Mouse (Mus musculus): ENCODE results near the gene Pus1.
A peak's percentile ranks its signal among the peaks of the same experiment; 100 is the strongest.

Gene Pus1

GRCm38 (mm10) chr5:110779998-110780760 lies at the start of gene Pus1:
Gene Pus1 (minus strand): TSS chr5:110780659.
- peak; percentile 87 to 89 for DNase-seq (ENCODE audit: low spot score in 2 of 2)

- no peak for DNase-seq (ENCODE audit: low spot score in 2 of 2)
Measured at GRCm38 (mm10) chr5:110827576-110827975, 47.1 kb upstream of the Pus1 start.

GRCm38 (mm10) chr5:110826781-110827495 lies 46.5 kb upstream of the Pus1 start:
- no peak for DNase-seq (ENCODE audit: low spot score in 2 of 2)

DNA sequence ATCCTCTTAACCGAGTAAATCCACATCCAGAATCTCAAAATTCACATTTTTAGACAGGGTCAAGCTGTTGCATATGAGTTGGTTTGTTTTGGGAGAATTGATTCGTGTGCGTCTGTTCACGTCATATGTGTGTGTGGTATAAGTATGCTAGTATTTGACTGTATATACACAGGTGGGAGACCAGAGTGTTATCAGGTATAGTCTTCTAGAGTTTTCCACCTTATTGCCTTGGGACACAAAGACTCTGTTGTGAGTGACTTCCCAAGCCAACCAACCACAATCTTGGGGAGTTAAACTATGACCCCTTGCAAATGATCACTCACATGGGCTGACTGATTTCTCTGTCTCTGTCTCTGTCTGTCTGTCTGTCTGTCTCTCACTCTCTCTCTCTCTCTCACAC lies 44.0 kb upstream of the Pus1 start:
- DNase-seq (ENCODE audit: low spot score in 2 of 2) = no peak

GRCm38 (mm10) chr5:110809667-110810325 lies 29.3 kb upstream of the Pus1 start, which contains the start of gene Ulk1:
Gene Ulk1 (minus strand): TSS chr5:110810097.
- peak; percentile 100 for DNase-seq (ENCODE audit: low spot score in 2 of 2)

DNA sequence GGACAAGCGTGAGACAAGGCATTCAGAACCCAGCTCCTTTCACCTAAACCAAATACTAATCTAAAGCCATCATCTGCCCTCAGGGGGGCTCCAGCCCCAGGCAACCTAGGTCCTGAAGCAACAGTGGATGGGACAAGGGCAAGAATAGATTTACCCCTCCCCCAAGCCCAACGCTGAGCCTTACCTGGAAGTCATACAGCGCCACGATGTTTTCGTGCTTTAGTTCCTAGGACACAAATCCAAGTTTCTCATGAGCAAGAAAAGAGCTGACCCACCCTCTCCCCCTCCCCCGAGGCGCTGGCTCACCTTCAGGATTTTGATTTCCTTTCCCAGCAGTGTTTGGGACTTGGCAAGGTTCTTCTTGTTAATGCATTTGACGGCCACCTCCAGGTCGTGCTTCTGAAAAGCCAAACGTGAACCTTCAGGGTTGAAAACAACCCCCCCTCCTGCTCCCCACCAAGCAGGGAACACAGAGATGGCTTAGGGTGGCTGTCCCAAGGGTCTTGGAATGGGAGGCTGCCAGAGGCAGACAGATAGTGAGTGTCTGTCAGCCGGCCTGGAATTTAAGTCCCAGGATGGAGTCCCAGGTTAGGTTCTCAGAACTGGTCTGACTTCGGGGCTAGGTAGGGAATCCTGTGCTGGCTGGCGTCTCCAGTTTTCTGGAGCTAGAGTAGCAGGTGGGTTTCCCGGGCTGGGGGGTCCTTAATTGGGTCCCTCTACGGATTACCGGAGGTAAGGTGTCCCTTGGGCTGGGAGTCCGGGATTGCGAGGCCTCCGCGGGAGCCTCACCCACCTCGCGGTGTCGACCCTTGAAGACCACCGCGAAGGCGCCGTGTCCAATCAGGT lies 28.6 kb upstream of the Pus1 start:
- DNase-seq (ENCODE audit: low spot score in 2 of 2) = no peak

DNA sequence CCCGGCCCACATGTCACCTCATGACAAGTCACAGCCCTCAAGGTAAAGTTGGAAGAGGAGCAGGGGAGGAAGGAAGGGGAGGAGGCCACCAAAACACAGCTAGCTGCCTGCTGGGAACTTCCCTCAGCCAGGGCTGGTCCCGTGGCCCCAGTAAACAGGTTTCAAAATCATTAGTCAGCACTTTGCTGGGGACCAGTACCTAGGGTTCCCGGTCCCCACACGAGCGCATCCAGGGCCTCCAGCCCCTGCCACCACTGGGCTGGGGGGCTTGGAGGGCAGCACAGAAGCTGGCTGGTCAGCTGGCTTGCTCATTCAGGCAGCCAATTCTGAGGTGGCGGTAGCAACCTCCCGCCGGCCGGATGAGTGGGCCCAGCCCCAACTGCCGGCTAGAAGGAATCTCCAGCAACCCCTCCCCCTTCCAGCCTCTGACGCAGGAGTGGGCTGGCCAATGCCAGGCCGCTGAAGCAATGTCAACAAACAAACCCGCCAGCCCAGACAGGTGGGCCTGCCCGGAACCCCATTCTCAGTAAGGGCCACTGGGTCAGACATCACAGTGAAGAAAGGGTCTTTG lies 27.7 kb upstream of the Pus1 start:
- peak; percentile 72 to 81 for DNase-seq (ENCODE audit: low spot score in 2 of 2)

- no peak for DNase-seq (ENCODE audit: low spot score in 2 of 2)
Measured at GRCm38 (mm10) chr5:110807453-110807852, 27.0 kb upstream of the Pus1 start.

DNA sequence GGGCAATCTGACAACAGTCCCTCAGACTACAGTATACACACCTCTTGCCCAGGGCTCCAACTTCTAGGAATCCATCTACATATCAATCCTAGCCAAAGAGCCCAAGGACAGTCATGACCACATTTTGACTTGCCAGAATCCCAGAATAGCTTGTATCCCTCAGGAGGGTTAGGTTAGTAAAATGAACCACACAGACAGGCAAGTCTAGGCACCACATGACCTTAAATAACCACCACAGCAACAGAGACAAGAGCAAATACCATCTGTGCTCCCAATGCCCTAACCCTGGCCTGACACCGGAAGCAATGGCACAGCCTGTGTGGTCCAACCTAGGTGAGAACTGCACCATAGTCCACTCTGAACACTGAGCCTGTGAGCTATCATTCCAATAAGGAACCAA lies 26.2 kb upstream of the Pus1 start:
- no peak for DNase-seq (ENCODE audit: low spot score in 2 of 2)

- no peak for DNase-seq (ENCODE audit: low spot score in 2 of 2)
Measured at GRCm38 (mm10) chr5:110806154-110806553, 25.7 kb upstream of the Pus1 start.

DNA sequence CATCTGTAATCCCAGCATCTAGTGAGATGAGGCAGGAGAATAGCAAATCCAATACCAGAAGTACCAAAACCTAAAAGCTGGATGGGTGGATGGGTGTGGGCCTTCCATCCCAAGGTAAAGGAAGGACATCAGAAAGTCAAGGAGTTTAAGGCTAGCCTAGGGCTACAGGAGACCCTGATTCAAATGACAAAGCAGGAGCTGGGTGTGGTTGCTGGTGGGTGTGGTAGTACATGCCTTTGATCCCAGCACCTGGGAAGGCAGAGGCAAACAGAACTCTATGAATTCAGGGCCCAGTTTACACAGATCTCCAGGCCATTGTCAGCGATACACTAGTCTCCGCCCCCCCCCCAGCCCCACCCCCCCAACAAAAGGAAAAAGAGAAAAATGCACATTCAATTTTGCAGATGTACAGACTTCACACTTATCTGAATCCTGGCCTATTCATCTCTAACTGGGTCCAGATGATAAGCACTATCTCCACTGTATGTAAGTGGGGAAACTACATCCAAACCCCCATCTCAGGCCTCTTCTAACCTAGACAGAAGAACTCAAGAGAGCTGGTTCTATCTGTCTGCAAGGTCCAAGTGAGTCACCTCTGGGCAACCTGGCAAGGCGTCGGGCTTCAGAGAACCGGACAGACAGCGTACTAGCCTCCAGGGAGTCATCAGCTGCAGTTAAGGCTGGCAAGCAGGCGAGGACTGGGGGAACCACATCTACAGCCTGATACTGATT lies 23.7 kb upstream of the Pus1 start:
- DNase-seq (ENCODE audit: low spot score in 2 of 2) = no peak

GRCm38 (mm10) chr5:110802809-110803208 lies 22.4 kb upstream of the Pus1 start:
- no peak for DNase-seq (ENCODE audit: low spot score in 2 of 2)

- no peak for DNase-seq (ENCODE audit: low spot score in 2 of 2)
Measured at GRCm38 (mm10) chr5:110802186-110802585, 21.7 kb upstream of the Pus1 start.

DNA sequence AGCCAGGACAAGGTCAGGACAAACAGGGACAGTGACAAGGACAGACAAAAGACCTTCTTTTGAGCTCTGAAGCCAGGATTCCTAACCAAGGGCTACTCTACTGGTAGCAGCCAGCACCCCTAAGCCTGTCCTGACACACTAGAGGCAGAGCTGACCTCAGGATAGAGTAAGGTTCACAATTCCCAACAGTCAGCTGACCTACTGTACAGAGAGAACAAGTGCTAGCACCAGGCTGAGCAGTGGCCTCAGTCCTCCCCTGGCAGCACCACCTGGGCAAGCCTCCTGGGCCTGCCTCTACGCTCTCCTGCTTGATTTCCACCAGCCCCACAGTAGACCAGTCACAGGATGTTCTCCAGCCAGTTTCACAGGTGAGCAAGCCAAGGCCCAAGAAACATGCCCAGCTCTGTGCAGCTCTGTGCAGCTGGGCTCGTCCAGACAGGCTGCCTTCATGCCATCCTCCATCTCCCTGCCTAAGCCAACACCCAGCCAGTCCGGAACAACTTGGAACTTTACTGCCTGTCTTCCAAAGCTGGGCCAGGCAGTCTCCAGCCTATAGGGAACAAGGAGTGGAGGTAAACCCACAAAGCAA lies 20.7 kb upstream of the Pus1 start:
- DNase-seq (ENCODE audit: low spot score in 2 of 2) = no peak

DNA sequence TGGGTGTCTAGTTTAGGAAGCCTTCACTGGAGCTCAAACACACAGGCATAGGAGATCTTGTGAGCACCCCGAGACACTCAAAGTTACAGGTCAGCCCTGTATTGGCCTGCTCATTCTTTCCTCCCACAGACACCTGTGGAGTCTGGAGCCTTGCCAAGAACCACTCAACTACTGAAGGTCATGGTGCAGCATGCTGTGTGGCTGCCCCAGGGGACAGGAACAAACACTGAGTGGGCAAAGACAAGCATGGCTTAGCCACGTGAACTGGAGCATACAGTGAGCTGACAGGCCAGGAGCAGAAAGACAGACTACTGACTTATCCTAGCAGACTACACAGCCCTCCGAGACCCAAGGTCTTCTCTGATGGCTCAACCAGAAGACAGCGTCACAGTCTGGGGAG lies 17.2 kb upstream of the Pus1 start:
- DNase-seq (ENCODE audit: low spot score in 2 of 2) = peak; percentile 27 to 33

DNA sequence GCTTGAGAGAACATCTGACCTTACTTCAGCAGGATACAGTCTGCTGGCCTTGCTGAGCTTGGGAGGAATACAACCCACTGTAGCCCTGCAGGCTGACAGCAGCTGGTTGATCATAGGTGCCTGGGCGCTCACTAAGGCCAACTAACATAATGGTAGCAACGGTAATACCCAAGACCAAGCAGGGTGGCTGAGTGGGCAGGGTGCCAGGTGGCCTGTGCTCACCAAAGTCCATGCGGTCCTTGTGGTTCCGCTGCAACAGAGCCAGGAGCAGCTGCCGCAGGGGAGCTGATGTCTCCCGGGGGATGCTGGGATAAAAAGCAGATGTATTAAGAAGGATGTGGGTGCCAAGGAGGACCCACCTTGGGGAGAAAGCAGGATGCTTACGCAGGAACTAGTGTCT lies 13.9 kb upstream of the Pus1 start:
- no peak for DNase-seq (ENCODE audit: low spot score in 2 of 2)

- peak; percentile 35 to 47 for DNase-seq (ENCODE audit: low spot score in 2 of 2)
Measured at GRCm38 (mm10) chr5:110788684-110789083, 8.2 kb upstream of the Pus1 start.

DNA sequence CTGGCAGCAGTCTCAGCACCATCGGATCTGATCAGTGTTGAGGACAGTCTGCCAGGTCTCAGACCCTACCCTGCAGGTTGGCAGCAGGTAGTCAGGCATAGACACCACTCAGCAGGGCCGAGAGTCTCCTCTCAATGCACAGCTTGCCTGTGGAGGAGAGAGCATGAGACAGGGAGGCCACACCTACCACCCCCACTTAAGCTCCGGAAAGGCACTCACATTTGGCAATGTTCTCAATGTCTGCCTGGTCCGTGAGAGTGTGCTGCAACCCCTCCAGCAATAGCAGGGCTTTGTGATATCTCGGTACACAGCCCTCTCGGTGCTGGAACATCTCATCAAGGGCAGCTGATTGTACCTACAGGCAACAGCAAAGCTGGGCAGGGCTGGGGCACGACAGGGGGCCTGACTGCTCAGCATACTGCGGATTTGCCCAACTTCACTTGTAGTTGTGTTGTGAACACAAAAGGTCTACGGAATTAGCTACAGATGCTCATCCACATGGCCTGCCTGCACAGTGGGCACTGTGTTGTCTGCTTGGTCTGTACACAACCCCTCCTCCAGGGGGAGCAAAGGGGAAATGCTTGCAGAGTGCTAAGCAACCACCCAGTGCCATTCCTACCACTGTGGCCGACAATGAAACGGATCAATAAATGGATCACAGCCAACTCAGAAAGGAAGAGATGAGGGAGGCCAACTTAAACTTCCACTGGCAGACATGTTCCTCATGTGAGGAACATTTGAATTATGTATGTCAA lies 5.8 kb upstream of the Pus1 start:
- no peak for DNase-seq (ENCODE audit: low spot score in 2 of 2)

DNA sequence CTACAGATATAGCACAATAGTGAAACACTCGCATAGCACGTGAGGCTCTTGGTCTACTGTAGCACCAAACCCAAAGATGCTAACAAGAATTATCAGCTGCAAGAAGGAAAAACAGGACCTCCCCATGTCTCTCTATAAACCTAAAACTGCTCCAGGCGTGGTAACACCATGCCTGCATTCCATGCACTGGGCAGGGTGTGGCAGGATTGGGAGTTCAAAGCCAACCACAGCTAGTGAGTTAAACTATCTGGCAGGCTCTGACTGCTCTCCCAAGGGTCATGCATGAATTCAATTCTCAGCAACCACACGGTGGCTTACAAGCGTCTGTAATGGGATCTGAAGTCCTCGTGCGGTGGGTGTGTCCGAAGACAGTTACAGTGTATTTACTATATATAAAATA lies 2.7 kb upstream of the Pus1 start:
- no peak for DNase-seq (ENCODE audit: low spot score in 2 of 2)
